Mouse (Mus musculus): ENCODE data around the gene Adipor2. TPM values are rescaled to one million over a fixed set of nuclear protein-coding genes. Genes with fewer than 3 reads are reported as not detected.
"Not testable (repeated sequence)": the region's sequence is repeated elsewhere in the genome, so short reads cannot be mapped to it uniquely, and the experiment has no call there.

Adipor2 gene
- total and polyA plus RNA-seq, 2 experiments from 2014 or later, result 25.3 to 42.5 TPM

GRCm38 (mm10) chr6:119375035-119375434 is 42.5 kb downstream of the Adipor2 start:
- no peak for ATAC-seq (ENCODE audit: low FRiP score)
- no peaks in the 10 kb centered on the region for H3K9me3 ChIP-seq (ENCODE audit: low read length)
- H3K36me3 ChIP-seq (ENCODE audit: insufficient read depth, low read length), result no peaks in the 10 kb centered on the region
- H3K4me3 ChIP-seq (ENCODE audit: low read depth, low read length), result no peak overlapping the region
- H3K4me2 ChIP-seq (ENCODE audit: low read depth, low read length, poor library complexity, severe bottlenecking), result no peak overlapping the region
- H3K27ac ChIP-seq (ENCODE audit: low read depth, low read length), result no peak overlapping the region
- 80% methylated on average over 5 of the region's 5 CpGs for WGBS
- no peak for DNase-seq (ENCODE audit: low spot score)
- H3K4me1 ChIP-seq (ENCODE audit: insufficient read depth, low read length), result no peaks in the 10 kb centered on the region
- H3K9ac ChIP-seq (replicated peaks; ENCODE audit: low read length, poor library complexity, severe bottlenecking), result no peak overlapping the region
- 0 out of 2 replicates have a peak, but pooled peaks have one; percentile 14 for TF ChIP-seq CTCF (IDR thresholded peaks at IDR 0.05)
- H3K27me3 ChIP-seq (ENCODE audit: insufficient read depth, low read length), result no peaks in the 10 kb centered on the region

- Histone ChIP-seq H3K27me3 (ENCODE audit: insufficient read depth, low read length) (no peaks in the 10 kb centered on the region), H3K27ac (ENCODE audit: low read depth, low read length) (no peak overlapping the region), H3K4me2 (ENCODE audit: low read depth, low read length, poor library complexity, severe bottlenecking) (no peak overlapping the region), H3K36me3 (ENCODE audit: insufficient read depth, low read length) (no peaks in the 10 kb centered on the region), H3K9ac (replicated peaks; ENCODE audit: low read length, poor library complexity, severe bottlenecking) (no peak overlapping the region), H3K4me3 (ENCODE audit: low read depth, low read length) (no peak overlapping the region), H3K4me1 (ENCODE audit: insufficient read depth, low read length) (no peaks in the 10 kb centered on the region), H3K9me3 (ENCODE audit: low read length) (no peaks in the 10 kb centered on the region)
- ATAC-seq (ENCODE audit: low FRiP score) (no peak), DNase-seq (ENCODE audit: low spot score) (no peak)
- no peak for TF ChIP-seq CTCF (IDR thresholded peaks at IDR 0.05)
Observed at GRCm38 (mm10) chr6:119373000-119373705, 44.4 kb downstream of the Adipor2 start.

DNA sequence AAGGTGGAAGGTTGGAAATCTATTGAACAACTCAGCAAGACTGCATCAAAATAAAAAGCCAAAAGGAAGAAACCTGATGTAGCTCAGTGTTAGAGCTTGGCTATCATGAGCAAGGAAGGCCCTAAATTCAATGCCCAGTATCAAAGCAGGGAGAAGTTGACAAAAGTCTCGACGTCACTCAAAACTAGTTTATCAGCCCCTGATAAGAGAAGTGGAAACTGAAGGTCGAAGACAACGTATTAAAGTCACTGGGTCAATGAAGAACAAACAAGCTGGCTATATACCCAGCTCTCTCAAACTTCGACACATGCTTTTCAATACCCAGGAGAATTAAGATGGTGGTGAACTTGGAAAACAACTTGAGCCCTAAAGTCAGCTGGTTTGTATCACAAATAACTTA is 45.3 kb downstream of the Adipor2 start:
- Histone ChIP-seq H3K27ac (ENCODE audit: low read depth, low read length) (no peak overlapping the region), H3K9ac (replicated peaks; ENCODE audit: low read length, poor library complexity, severe bottlenecking) (no peak overlapping the region), H3K9me3 (ENCODE audit: low read length) (no peaks in the 10 kb centered on the region), H3K36me3 (ENCODE audit: insufficient read depth, low read length) (no peaks in the 10 kb centered on the region), H3K4me1 (ENCODE audit: insufficient read depth, low read length) (no peaks in the 10 kb centered on the region), H3K27me3 (ENCODE audit: insufficient read depth, low read length) (no peaks in the 10 kb centered on the region), H3K4me3 (ENCODE audit: low read depth, low read length) (no peak overlapping the region), H3K4me2 (ENCODE audit: low read depth, low read length, poor library complexity, severe bottlenecking) (no peak overlapping the region)
- WGBS, result 92% methylated on average over 5 of the region's 5 CpGs
- no peak for TF ChIP-seq CTCF (IDR thresholded peaks at IDR 0.05)
- DNase-seq (ENCODE audit: low spot score) (no peak), ATAC-seq (ENCODE audit: low FRiP score) (no peak)

DNA sequence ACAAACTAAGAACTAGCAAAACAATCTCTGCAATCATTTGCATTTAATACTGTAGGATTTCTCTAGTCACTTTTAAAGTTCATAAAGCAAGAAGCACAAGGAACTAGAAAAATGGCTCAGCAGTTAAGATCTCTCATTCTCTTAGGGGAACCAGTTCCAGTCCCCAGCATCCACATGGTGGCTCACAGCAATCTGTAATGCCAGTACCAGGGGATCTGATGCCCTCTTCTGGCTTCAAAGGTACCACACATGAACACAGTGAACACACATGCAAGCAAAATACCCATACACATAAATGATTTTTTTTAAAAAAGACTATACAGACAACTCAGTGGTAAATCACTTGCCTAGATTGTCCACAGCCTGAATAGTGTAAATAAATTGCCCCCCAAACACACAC is 45.9 kb downstream of the Adipor2 start:
- Histone ChIP-seq H3K4me1 (ENCODE audit: insufficient read depth, low read length) (no peaks in the 10 kb centered on the region), H3K36me3 (ENCODE audit: insufficient read depth, low read length) (no peaks in the 10 kb centered on the region), H3K9ac (replicated peaks; ENCODE audit: low read length, poor library complexity, severe bottlenecking) (no peak overlapping the region), H3K27me3 (ENCODE audit: insufficient read depth, low read length) (no peaks in the 10 kb centered on the region), H3K4me2 (ENCODE audit: low read depth, low read length, poor library complexity, severe bottlenecking) (no peak overlapping the region), H3K9me3 (ENCODE audit: low read length) (no peaks in the 10 kb centered on the region), H3K4me3 (ENCODE audit: low read depth, low read length) (no peak overlapping the region), H3K27ac (ENCODE audit: low read depth, low read length) (no peak overlapping the region)
- DNase-seq (ENCODE audit: low spot score) (no peak), ATAC-seq (ENCODE audit: low FRiP score) (no peak)
- TF ChIP-seq CTCF (IDR thresholded peaks at IDR 0.05), result peak; percentile 40

GRCm38 (mm10) chr6:119367382-119367781 is 50.1 kb downstream of the Adipor2 start:
- no peaks in the 10 kb centered on the region for H3K9me3 ChIP-seq (ENCODE audit: low read length)
- H3K4me3 ChIP-seq (ENCODE audit: low read depth, low read length), result no peak overlapping the region
- H3K36me3 ChIP-seq (ENCODE audit: insufficient read depth, low read length), result peaks cover 4% of the 10 kb centered on the region; the same call in 1 of the 2 replicates
- no peak for TF ChIP-seq CTCF (IDR thresholded peaks at IDR 0.05)
- no peaks in the 10 kb centered on the region for H3K27me3 ChIP-seq (ENCODE audit: insufficient read depth, low read length)
- H3K4me1 ChIP-seq (ENCODE audit: insufficient read depth, low read length), result no peaks in the 10 kb centered on the region
- WGBS, result 82% methylated on average over 2 of the region's 2 CpGs
- DNase-seq (ENCODE audit: low spot score) (no peak), ATAC-seq (ENCODE audit: low FRiP score) (no peak)
- no peak overlapping the region for H3K9ac ChIP-seq (replicated peaks; ENCODE audit: low read length, poor library complexity, severe bottlenecking)
- no peak overlapping the region for H3K4me2 ChIP-seq (ENCODE audit: low read depth, low read length, poor library complexity, severe bottlenecking)
- no peak overlapping the region for H3K27ac ChIP-seq (ENCODE audit: low read depth, low read length)

GRCm38 (mm10) chr6:119366800-119367199 is 50.7 kb downstream of the Adipor2 start:
- not testable (repeated sequence) for H3K4me3 ChIP-seq (ENCODE audit: low read depth, low read length); ATAC-seq (ENCODE audit: low FRiP score); H3K9me3 ChIP-seq (ENCODE audit: low read length); DNase-seq (ENCODE audit: low spot score); H3K27ac ChIP-seq (ENCODE audit: low read depth, low read length); H3K4me1 ChIP-seq (ENCODE audit: insufficient read depth, low read length); H3K4me2 ChIP-seq (ENCODE audit: low read depth, low read length, poor library complexity, severe bottlenecking); H3K27me3 ChIP-seq (ENCODE audit: insufficient read depth, low read length); H3K9ac ChIP-seq (replicated peaks; ENCODE audit: low read length, poor library complexity, severe bottlenecking); H3K36me3 ChIP-seq (ENCODE audit: insufficient read depth, low read length)
- WGBS, result 85% methylated on average over 2 of the region's 4 CpGs

Measured in midbrain, postnatal 0 days (tissue).